Comparison of ENCODE assay signal across 19 mouse cellular contexts in genomic region chr10:45181344-45181743, GRCm38 (mm10). TPM values are rescaled to one million over a fixed set of nuclear protein-coding genes. Genes with fewer than 3 reads are reported as not detected.
DNase-seq lines count a peak whose midpoint lies in the region; ATAC-seq and TF ChIP-seq lines count a peak whose summit lies in the region.
"Had no signal": no experiment of that assay in that cellular context is flagged by ENCODE, and none has a peak within 500 bp of the region (broad histone marks: within the 10 kb centered on the region; RNA-seq: fewer than 3 reads in every experiment).

No protein-coding gene starts in this region.

- intact Hi-C loops in heart, postnatal 25 days (cut with DNase I) = no loop called here

- H3K4me2 ChIP-seq in heart, embryonic 16.5 days (ENCODE audit: low read depth, low read length) = peak overlapping the region; percentile 18
- H3K4me2 ChIP-seq: kidney, embryonic 15.5 days; limb, embryonic 12.5 days had no signal

- 26% methylated on average over 3 of the region's 3 CpGs for WGBS in heart, embryonic 16.5 days
- 55% methylated on average over 3 of the region's 3 CpGs for WGBS in cerebellum, adult 2 months

- TF ChIP-seq POLR2A in cerebellum, adult 2 months (IDR thresholded peaks at IDR 0.05; ENCODE audit: borderline replicate concordance, insufficient read depth, low read length) = no peak

- no peak overlapping the region for H3K9ac ChIP-seq in heart, embryonic 16.5 days (ENCODE audit: low read length)
- H3K9ac ChIP-seq: kidney, embryonic 15.5 days; limb, embryonic 12.5 days; liver, embryonic 14.5 days had no signal

- peak; percentile 57 for DNase-seq in heart, adult 18-20 months
- DNase-seq in heart, postnatal 25 days (ENCODE audit: low spot score) = no peak
- peak; percentile 63 for DNase-seq in adipocyte (ENCODE audit: low spot score)
- peak; percentile 40 for DNase-seq in lung, postnatal 36 days
- DNase-seq in cerebellum, adult 2 months = no peak
- DNase-seq in cerebellum, postnatal 4 days (ENCODE audit: low spot score in 2 of 2) = no peak
- DNase-seq: cerebellum, adult 18-20 months; embryo, embryonic 11 days; gastrocnemius, postnatal 10 days; retina, postnatal 1 day; thymus, adult 2 months had no signal

- H3K27ac ChIP-seq in heart, embryonic 16.5 days (ENCODE audit: low read length) = peak overlapping the region; percentile 95
- H3K27ac ChIP-seq in cerebellum, adult 2 months (ENCODE audit: insufficient read depth, low read length) = no peak overlapping the region
- H3K27ac ChIP-seq: hindbrain, embryonic 10.5 days; kidney, embryonic 15.5 days; limb, embryonic 12.5 days; liver, embryonic 14.5 days; midbrain, embryonic 10.5 days had no signal

- H3K4me1 ChIP-seq in heart, embryonic 16.5 days (ENCODE audit: control insufficient read depth, insufficient read depth, low read length) = peaks cover 18% of the 10 kb centered on the region
- no peaks in the 10 kb centered on the region for H3K4me1 ChIP-seq in cerebellum, adult 2 months (ENCODE audit: control insufficient read depth, insufficient read depth, low read length)
- H3K4me1 ChIP-seq: hindbrain, embryonic 10.5 days; kidney, embryonic 15.5 days; limb, embryonic 12.5 days; midbrain, embryonic 10.5 days had no signal

- no peaks in the 10 kb centered on the region for H3K36me3 ChIP-seq in heart, embryonic 16.5 days (ENCODE audit: control insufficient read depth, insufficient read depth)
- H3K36me3 ChIP-seq: hindbrain, embryonic 10.5 days; kidney, embryonic 15.5 days; limb, embryonic 12.5 days; midbrain, embryonic 10.5 days had no signal

- peak; percentile 90 for ATAC-seq in heart, embryonic 16.5 days (replicated peaks; ENCODE audit: extremely low read depth, insufficient read depth, low FRiP score)
- ATAC-seq in megakaryocyte, adult 5-6 weeks (ENCODE audit: poor library complexity, severe bottlenecking) = no peak

- H3K4me3 ChIP-seq in heart, embryonic 16.5 days (ENCODE audit: low read length) = no peak overlapping the region
- H3K4me3 ChIP-seq in cerebellum, adult 2 months (replicated peaks; ENCODE audit: insufficient read depth, low read depth, low read length) = no peak overlapping the region
- H3K4me3 ChIP-seq: hindbrain, embryonic 10.5 days; kidney, embryonic 15.5 days; limb, embryonic 12.5 days; midbrain, embryonic 10.5 days had no signal

- no peaks in the 10 kb centered on the region for H3K27me3 ChIP-seq in heart, embryonic 16.5 days (ENCODE audit: control insufficient read depth, insufficient read depth, low read length)
- H3K27me3 ChIP-seq in cerebellum, adult 2 months (ENCODE audit: control insufficient read depth, insufficient read depth, low read length) = no peaks in the 10 kb centered on the region
- H3K27me3 ChIP-seq: kidney, embryonic 15.5 days; limb, embryonic 12.5 days had no signal

- no peaks in the 10 kb centered on the region for H3K9me3 ChIP-seq in heart, embryonic 16.5 days (replicated peaks; ENCODE audit: control insufficient read depth, low read length)
- H3K9me3 ChIP-seq: hindbrain, embryonic 10.5 days; kidney, embryonic 15.5 days; limb, embryonic 12.5 days; midbrain, embryonic 10.5 days had no signal

- TF ChIP-seq CTCF in cerebellum, adult 2 months (IDR thresholded peaks at IDR 0.05; ENCODE audit: borderline replicate concordance, insufficient read depth, low read depth, low read length) = no peak

RNA-seq across cellular contexts. Expression of gene Popdc3, which starts 3.4 kb away (rescaled TPM):
- 10 to 100 TPM; 32.8 to 35.7 TPM for total RNA-seq in heart, adult 18-20 months (2021)
- 10 to 100 TPM; 25.3 to 26.7 TPM for total RNA-seq in heart, postnatal 25 days (2021)
- polyA plus RNA-seq in heart, embryonic 16.5 days (2015; fragmentation: Nextera tagmentation; extraction: Ambion mirVana) = 46.9 and 48.4 TPM in 2 replicates
- polyA plus RNA-seq in cerebellum, adult 2 months (2012; rRNA removed) = 1.7 and 2.1 TPM in 2 replicates
- not detected in 2 replicates for total RNA-seq in megakaryocyte, adult 5-6 weeks (2015)
- 0.18 TPM in 1 of 2 replicates, not detected in the other for total RNA-seq in megakaryocyte, adult 5-6 weeks (2017)
- total RNA-seq: neutrophil, adult 5-6 weeks had no signal

Comparison
In these comparisons a context has a peak if more than half of its experiments do, and no peak if none do; other contexts are left out.
1. DNase-seq: peak in heart, adult 18-20 months (2 of 2), adipocyte (single experiment) and lung, postnatal 36 days (single experiment); none in heart, postnatal 25 days (single experiment), cerebellum, adult 2 months (0 of 2) and cerebellum, postnatal 4 days (0 of 2).
2. RNA of gene Popdc3, which starts 3.4 kb away (total RNA-seq): 32.8 to 35.7 TPM in heart, adult 18-20 months and 25.3 to 26.7 TPM in heart, postnatal 25 days; 0.18 TPM in megakaryocyte, adult 5-6 weeks; every median in the first group is over 10 times any median in the second.